Mouse (Mus musculus) liver, adult 2 months (tissue): Measurements from ENCODE around the gene Ccnq. TPM values are rescaled to one million over a fixed set of nuclear protein-coding genes. Genes with fewer than 3 reads are reported as not detected.

ENCODE experiments used
- DNase-seq: peaks from one replicate; pipeline ENCODE4 v3.0.0-alpha.2; 2011; ENCODE audit warnings: low read depth, low spot score; ENCODE audit errors: extremely low read depth
- H3K27ac ChIP-seq: fragments of 200-500 bp; replicated peaks from 2 replicates; pipeline ENCODE4 v1.5.1; 2012; ENCODE audit warnings: low read depth, mild to moderate bottlenecking, control low read depth, inconsistent platforms, low read length; ENCODE audit not compliant: insufficient read depth
- H3K27me3 ChIP-seq: fragments of 200-500 bp; 2 replicates; pipeline ENCODE4 v1.6.1; 2012; ENCODE audit warnings: mild to moderate bottlenecking, moderate library complexity, low read length, inconsistent platforms; ENCODE audit not compliant: control insufficient read depth, insufficient read depth
- H3K36me3 ChIP-seq: fragments of 200-500 bp; 2 replicates; pipeline ENCODE4 v1.6.1; 2012; ENCODE audit warnings: low read length, inconsistent platforms; ENCODE audit not compliant: control insufficient read depth, insufficient read depth
- H3K4me1 ChIP-seq: fragments of 200-500 bp; 2 replicates; pipeline ENCODE4 v1.6.1; 2011; ENCODE audit warnings: low read length; ENCODE audit not compliant: control insufficient read depth, insufficient read depth
- H3K4me3 ChIP-seq: fragments of 200-500 bp; 2 replicates; pipeline ENCODE4 v1.5.1; 2011; ENCODE audit warnings: low read depth, mild to moderate bottlenecking, control low read depth, low read length, moderate library complexity; ENCODE audit not compliant: insufficient read depth
- H3K79me2 ChIP-seq: fragments of 200-500 bp; 2 replicates; pipeline ENCODE4 v1.6.1; 2012; ENCODE audit warnings: inconsistent platforms, mild to moderate bottlenecking, low read length, moderate library complexity; ENCODE audit not compliant: control insufficient read depth, insufficient read depth
- H3K9ac ChIP-seq: fragments of 200-500 bp; 2 replicates; pipeline ENCODE4 v1.6.1; 2012; ENCODE audit warnings: low read depth, mild to moderate bottlenecking, control low read depth, inconsistent platforms, low read length
- CTCF ChIP-seq: fragments of 200-500 bp; IDR thresholded peaks from 2 replicates; pipeline ENCODE4 v1.5.1; 2011; ENCODE audit warnings: low read depth, low read length, control low read depth
- POLR2A ChIP-seq: fragments of 200-500 bp; IDR thresholded peaks from 2 replicates; pipeline ENCODE4 v1.6.1; 2011; ENCODE audit warnings: low read length, control low read depth; ENCODE audit not compliant: insufficient read depth; ENCODE audit errors: extremely low read depth
- WGBS: fragments of 180-500 bp; shearing (Covaris S2); methylation state at CpG from one replicate; pipeline ENCODE4 v1.1.7; 2018; 5-methylcytosine and 5-hydroxymethylcytosine counted together
- polyA plus RNA-seq: library from polyadenylated mRNA; depleted of rRNA; stranded (reverse); fragments of >200 nt; gene quantifications from 2 replicates; pipeline ENCODE4 v1.2.3, GENCODE M21; 2012
- total RNA-seq: library from RNA; depleted of rRNA; stranded (reverse); fragments of >200 nt; gene quantifications from 2 replicates; pipeline ENCODE4 v1.2.3, GENCODE M21; 2014

The Ccnq gene
- total and polyA plus RNA-seq, 2 experiments: 14.1 to 27.9 TPM

DNA sequence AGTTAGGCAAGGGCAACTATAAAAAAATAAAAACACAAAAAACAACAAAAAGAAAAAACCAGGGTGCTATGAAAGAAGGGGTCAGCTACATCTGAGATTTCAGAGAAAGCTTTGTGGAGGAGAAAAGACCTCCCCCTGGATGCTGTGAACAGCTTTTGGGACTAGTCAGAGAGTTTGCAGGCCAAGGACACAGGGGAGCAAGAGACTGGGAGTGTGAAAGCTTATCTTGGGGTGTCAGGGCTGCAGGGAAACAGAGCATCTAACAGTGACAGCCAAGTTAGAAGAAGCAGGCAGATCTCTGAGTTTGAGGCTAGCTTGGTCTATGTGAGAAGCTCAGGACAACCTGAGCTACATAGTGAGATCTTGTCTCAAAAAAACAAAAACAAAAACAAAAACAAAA lies 12.2 kb downstream of the Ccnq start:
- TF ChIP-seq POLR2A (no peak), CTCF (no peak)
- H3K4me3 ChIP-seq: no peak overlapping the region
- no peak for DNase-seq
- no peaks in the 10 kb centered on the region for H3K4me1 ChIP-seq
- no peak overlapping the region for H3K27ac ChIP-seq
- H3K79me2 ChIP-seq: no peaks in the 10 kb centered on the region
- no peaks in the 10 kb centered on the region for H3K27me3 ChIP-seq
- H3K36me3 ChIP-seq: no peaks in the 10 kb centered on the region
- no peak overlapping the region for H3K9ac ChIP-seq

DNA sequence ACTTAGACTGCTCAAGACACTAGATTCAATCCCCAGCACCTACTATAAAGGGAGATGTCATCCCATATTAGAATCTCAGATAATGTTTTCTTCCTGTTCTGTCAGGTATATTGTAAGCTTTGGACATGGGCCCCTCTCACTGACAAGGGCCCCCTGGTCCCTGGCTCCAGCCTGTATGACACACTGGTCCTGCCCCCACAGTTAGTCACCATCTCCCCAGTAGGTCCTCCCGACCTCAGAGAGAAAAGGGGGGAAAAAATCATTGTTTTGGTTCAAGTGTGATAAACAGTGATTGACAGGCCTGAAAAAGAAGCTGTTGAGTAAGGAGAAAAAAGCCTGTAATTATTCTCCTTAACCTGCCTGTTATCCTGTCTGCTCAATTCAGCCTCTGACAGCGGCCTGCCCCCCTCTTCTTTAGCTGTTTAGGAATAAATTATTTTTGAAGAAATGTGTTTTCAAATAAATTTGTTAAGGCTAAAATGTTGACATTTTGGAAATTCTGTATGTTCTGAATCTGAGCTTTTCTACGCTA lies 14.6 kb downstream of the Ccnq start:
- no peaks in the 10 kb centered on the region for H3K4me1 ChIP-seq
- no peak for DNase-seq
- no peak overlapping the region for H3K4me3 ChIP-seq
- TF ChIP-seq POLR2A: no peak
- no peak for TF ChIP-seq CTCF
- 83% methylated on average over 3 of the region's 3 CpGs for WGBS
- H3K27ac ChIP-seq: no peak overlapping the region
- no peaks in the 10 kb centered on the region for H3K36me3 ChIP-seq
- H3K27me3 ChIP-seq: no peaks in the 10 kb centered on the region
- no peaks in the 10 kb centered on the region for H3K79me2 ChIP-seq
- no peak overlapping the region for H3K9ac ChIP-seq

DNA sequence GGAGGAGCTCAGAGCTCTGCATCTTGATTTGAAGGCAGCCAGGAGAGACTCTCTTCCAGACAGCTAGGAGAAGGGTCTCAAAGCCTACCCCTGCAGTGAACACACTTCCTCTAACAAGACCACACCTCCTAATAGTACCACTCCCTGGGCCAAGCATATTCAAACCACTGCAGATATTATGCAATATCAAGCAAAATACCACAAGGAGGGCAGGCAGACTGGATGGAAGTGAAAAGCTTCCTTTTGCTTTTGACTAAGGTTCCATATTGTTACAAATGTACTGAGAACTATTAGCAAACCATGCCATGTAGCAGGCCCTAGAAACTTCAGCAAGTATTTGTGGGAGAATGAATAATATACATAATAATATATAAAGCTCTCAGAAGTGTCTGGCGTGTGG lies 16.4 kb downstream of the Ccnq start:
- H3K36me3 ChIP-seq: no peaks in the 10 kb centered on the region
- H3K9ac ChIP-seq: no peak overlapping the region
- no peaks in the 10 kb centered on the region for H3K4me1 ChIP-seq
- DNase-seq: no peak
- no peaks in the 10 kb centered on the region for H3K27me3 ChIP-seq
- H3K79me2 ChIP-seq: no peaks in the 10 kb centered on the region
- TF ChIP-seq CTCF (no peak), POLR2A (no peak)
- no peak overlapping the region for H3K27ac ChIP-seq
- whole genome bisulfite sequencing: 98% methylated on average over 1 of the region's 1 CpGs
- no peak overlapping the region for H3K4me3 ChIP-seq

DNA sequence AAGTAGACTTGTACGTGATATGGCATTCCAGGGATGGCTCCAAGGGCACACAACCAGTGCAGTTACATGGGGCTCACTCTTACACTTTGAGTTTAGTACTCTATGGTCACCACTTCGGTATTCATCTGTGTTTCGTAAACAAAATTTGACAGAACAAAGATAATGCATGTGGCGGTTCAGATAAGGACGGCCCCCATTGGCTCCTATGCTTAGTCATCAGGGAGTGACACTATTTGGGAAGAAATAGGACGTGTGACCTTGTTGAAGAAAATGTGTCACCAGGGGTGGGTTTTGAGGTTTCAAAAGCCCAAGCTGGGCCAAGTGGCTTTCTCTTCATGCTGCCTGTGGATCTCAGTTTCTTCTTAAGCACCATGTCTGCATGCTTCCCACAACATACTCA lies 18.9 kb downstream of the Ccnq start:
- H3K4me1 ChIP-seq: no peaks in the 10 kb centered on the region
- H3K27ac ChIP-seq: no peak overlapping the region
- DNase-seq: no peak
- no peak overlapping the region for H3K4me3 ChIP-seq
- H3K9ac ChIP-seq: no peak overlapping the region
- H3K79me2 ChIP-seq: no peaks in the 10 kb centered on the region
- no peaks in the 10 kb centered on the region for H3K27me3 ChIP-seq
- H3K36me3 ChIP-seq: no peaks in the 10 kb centered on the region
- 80% methylated on average over 6 of the region's 6 CpGs for WGBS
- TF ChIP-seq POLR2A (no peak), CTCF (no peak)

DNA sequence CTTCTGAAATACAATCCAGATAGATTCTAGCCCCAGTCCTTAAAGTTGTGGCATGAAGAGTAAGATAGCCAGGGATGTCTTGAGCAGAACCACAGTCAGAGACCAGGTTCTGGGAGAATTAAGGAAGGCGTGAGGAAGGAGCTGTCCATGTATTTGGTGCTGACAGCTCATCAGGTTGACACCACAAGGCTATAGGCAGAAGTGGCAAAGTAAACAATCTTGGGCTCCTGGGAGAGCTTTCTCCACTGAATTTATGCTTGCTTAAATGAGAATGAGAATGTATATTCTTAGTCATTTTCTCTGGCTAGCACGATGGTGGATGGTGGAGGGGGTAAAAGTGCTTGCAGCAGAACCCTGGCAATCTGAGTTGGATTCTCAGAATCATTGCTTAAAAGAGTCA lies 20.6 kb downstream of the Ccnq start:
- 28% methylated on average over 2 of the region's 2 CpGs for WGBS
- Histone ChIP-seq H3K27me3 (no peaks in the 10 kb centered on the region), H3K27ac (no peak overlapping the region)

DNA sequence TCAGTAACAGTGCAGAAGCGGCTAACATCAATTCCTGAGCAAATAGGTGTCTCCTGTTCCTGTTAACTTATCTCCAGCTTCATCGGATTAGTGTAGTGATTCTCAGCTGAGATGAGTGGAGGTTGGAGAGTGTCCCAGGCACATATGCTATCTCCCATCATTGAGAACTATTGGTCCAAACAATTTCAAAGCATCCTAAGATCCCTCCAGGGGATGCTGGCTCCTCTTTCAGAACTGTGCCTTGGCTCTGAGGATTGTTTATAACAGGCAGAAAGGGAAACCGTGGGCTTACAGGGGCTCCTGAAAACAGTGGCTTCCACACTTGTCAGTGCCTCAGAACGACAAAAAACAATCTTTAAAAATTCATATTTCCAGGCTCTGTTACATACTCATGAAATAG lies 23.5 kb downstream of the Ccnq start:
- Histone ChIP-seq H3K4me3 (no peak overlapping the region), H3K27me3 (no peaks in the 10 kb centered on the region), H3K36me3 (no peaks in the 10 kb centered on the region), H3K27ac (no peak overlapping the region), H3K79me2 (no peaks in the 10 kb centered on the region), H3K9ac (no peak overlapping the region), H3K4me1 (no peaks in the 10 kb centered on the region)
- DNase-seq: no peak
- TF ChIP-seq CTCF (no peak), POLR2A (no peak)
- 67% methylated on average over 4 of the region's 4 CpGs for WGBS

More for the DNA sequence above, 20.6 kb downstream of the Ccnq start:
- Histone ChIP-seq H3K79me2 (no peaks in the 10 kb centered on the region), H3K4me1 (no peaks in the 10 kb centered on the region), H3K36me3 (no peaks in the 10 kb centered on the region), H3K4me3 (no peak overlapping the region), H3K9ac (no peak overlapping the region)
- no peak for DNase-seq
- TF ChIP-seq POLR2A (no peak), CTCF (no peak)

DNA sequence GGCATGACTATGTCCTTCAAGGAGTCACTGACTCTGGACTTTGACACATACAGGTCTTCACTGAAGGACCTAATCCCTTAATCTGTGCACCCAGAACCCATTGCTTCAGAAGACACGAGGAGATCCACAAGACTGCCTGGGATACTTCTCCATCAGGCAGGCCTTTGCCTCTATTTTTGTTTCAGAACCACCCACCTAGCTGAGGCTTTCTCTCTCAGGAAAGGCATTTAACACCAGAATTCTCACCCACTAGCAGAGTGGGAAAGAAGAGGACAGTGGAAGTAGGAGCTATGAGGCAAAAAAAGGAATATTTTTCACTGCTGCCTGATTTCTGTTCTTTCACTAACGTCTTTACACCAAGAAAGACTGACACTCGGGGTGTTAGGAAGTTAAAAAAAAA lies 25.2 kb downstream of the Ccnq start:
- H3K4me1 ChIP-seq: no peaks in the 10 kb centered on the region
- no peak overlapping the region for H3K9ac ChIP-seq
- whole genome bisulfite sequencing: 70% methylated on average over 3 of the region's 3 CpGs
- no peak overlapping the region for H3K4me3 ChIP-seq
- H3K36me3 ChIP-seq: no peaks in the 10 kb centered on the region
- H3K79me2 ChIP-seq: no peaks in the 10 kb centered on the region
- H3K27ac ChIP-seq: no peak overlapping the region
- H3K27me3 ChIP-seq: no peaks in the 10 kb centered on the region
- DNase-seq: no peak
- TF ChIP-seq POLR2A (no peak), CTCF (no peak)
